Mouse (Mus musculus): ENCODE data around the gene Ciao1. TPM values are rescaled to one million over a fixed set of nuclear protein-coding genes. Genes with fewer than 3 reads are reported as not detected.

Ciao1 gene
- polyA plus RNA-seq, 1 experiment, result 53.9 TPM

- Histone ChIP-seq H3ac (ENCODE audit: control insufficient read depth, insufficient read length) (no peak overlapping the region), H3K79me2 (ENCODE audit: control insufficient read depth, insufficient read depth) (no peaks in the 10 kb centered on the region), H3K36me3 (ENCODE audit: control insufficient read depth, insufficient read depth) (peaks cover 71% of the 10 kb centered on the region), H3K27me3 (ENCODE audit: control insufficient read depth, insufficient read depth, insufficient read length) (no peaks in the 10 kb centered on the region), H3K4me2 (ENCODE audit: low read depth) (no peak overlapping the region), H3K4me3 (no peak overlapping the region)
- TF ChIP-seq POLR2AphosphoS2 (IDR thresholded peaks at IDR 0.05; ENCODE audit: insufficient read length, low read depth) (no peak), MYOD1 (IDR thresholded peaks at IDR 0.05; ENCODE audit: control insufficient read depth in 1 of 3, insufficient read length in 2 of 3, low read depth in 2 of 3) (no peak), TCF12 (IDR thresholded peaks at IDR 0.05; ENCODE audit: insufficient read depth, poor library complexity, severe bottlenecking) (no peak), MAX (IDR thresholded peaks at IDR 0.05; ENCODE audit: low read depth) (no peak), TCF3 (IDR thresholded peaks at IDR 0.05; ENCODE audit: insufficient read length, low read depth) (no peak), CEBPB (IDR thresholded peaks at IDR 0.05; ENCODE audit: insufficient read depth, poor library complexity, severe bottlenecking) (no peak), E2F4 (IDR thresholded peaks at IDR 0.05; ENCODE audit: insufficient read depth) (no peak), USF1 (IDR thresholded peaks at IDR 0.05; ENCODE audit: low read depth) (no peak)
Measured at GRCm38 (mm10) chr2:127225261-127225660, 22.4 kb downstream of the Ciao1 start.

GRCm38 (mm10) chr2:127217746-127218145 lies 29.9 kb downstream of the Ciao1 start:
- Histone ChIP-seq H3K36me3 (ENCODE audit: control insufficient read depth, insufficient read depth) (peaks cover 67% of the 10 kb centered on the region), H3K79me2 (ENCODE audit: control insufficient read depth, insufficient read depth) (no peaks in the 10 kb centered on the region), H3ac (ENCODE audit: control insufficient read depth, insufficient read length) (no peak overlapping the region), H3K27me3 (ENCODE audit: control insufficient read depth, insufficient read depth, insufficient read length) (no peaks in the 10 kb centered on the region), H3K4me2 (ENCODE audit: low read depth) (no peak overlapping the region), H3K4me3 (no peak overlapping the region)
- TF ChIP-seq E2F4 (IDR thresholded peaks at IDR 0.05; ENCODE audit: insufficient read depth), result no peak
- TF ChIP-seq CEBPB (IDR thresholded peaks at IDR 0.05; ENCODE audit: insufficient read depth, poor library complexity, severe bottlenecking), result no peak
- no peak for TF ChIP-seq MAX (IDR thresholded peaks at IDR 0.05; ENCODE audit: low read depth)

GRCm38 (mm10) chr2:127210701-127211100 lies 36.9 kb downstream of the Ciao1 start:
- H3K4me3 ChIP-seq, result no peak overlapping the region
- no peak overlapping the region for H3ac ChIP-seq (ENCODE audit: control insufficient read depth, insufficient read length)
- H3K4me2 ChIP-seq (ENCODE audit: low read depth), result no peak overlapping the region
- no peaks in the 10 kb centered on the region for H3K27me3 ChIP-seq (ENCODE audit: control insufficient read depth, insufficient read depth, insufficient read length)
- H3K79me2 ChIP-seq (ENCODE audit: control insufficient read depth, insufficient read depth), result peaks cover 12% of the 10 kb centered on the region
- H3K36me3 ChIP-seq (ENCODE audit: control insufficient read depth, insufficient read depth), result peaks cover 38% of the 10 kb centered on the region
- TF ChIP-seq E2F4 (IDR thresholded peaks at IDR 0.05; ENCODE audit: insufficient read depth) (no peak), SRF (IDR thresholded peaks at IDR 0.05; ENCODE audit: control insufficient read depth, insufficient read length, low read depth) (no peak), POLR2A (IDR thresholded peaks at IDR 0.05; ENCODE audit: insufficient read length, low read depth) (no peak), REST (IDR thresholded peaks at IDR 0.05; ENCODE audit: insufficient read depth, insufficient read length) (no peak), USF1 (IDR thresholded peaks at IDR 0.05; ENCODE audit: low read depth) (no peak), MAX (IDR thresholded peaks at IDR 0.05; ENCODE audit: low read depth) (no peak), TCF3 (IDR thresholded peaks at IDR 0.05; ENCODE audit: insufficient read length, low read depth) (no peak), MYOG (IDR thresholded peaks at IDR 0.05; ENCODE audit: control insufficient read depth in 1 of 3, insufficient read depth in 1 of 3, insufficient read length in 2 of 3, low read depth in 2 of 3) (no peak), TCF12 (IDR thresholded peaks at IDR 0.05; ENCODE audit: insufficient read depth, poor library complexity, severe bottlenecking) (no peak), CEBPB (IDR thresholded peaks at IDR 0.05; ENCODE audit: insufficient read depth, poor library complexity, severe bottlenecking) (no peak), POLR2AphosphoS2 (IDR thresholded peaks at IDR 0.05; ENCODE audit: insufficient read length, low read depth) (no peak), MYOD1 (IDR thresholded peaks at IDR 0.05; ENCODE audit: control insufficient read depth in 1 of 3, insufficient read length in 2 of 3, low read depth in 2 of 3) (no peak)

- peaks cover 12% of the 10 kb centered on the region for H3K79me2 ChIP-seq (ENCODE audit: control insufficient read depth, insufficient read depth)
- H3K36me3 ChIP-seq (ENCODE audit: control insufficient read depth, insufficient read depth), result peaks cover 25% of the 10 kb centered on the region
- H3K4me2 ChIP-seq (ENCODE audit: low read depth), result peak overlapping the region; percentile 100
- no peaks in the 10 kb centered on the region for H3K27me3 ChIP-seq (ENCODE audit: control insufficient read depth, insufficient read depth, insufficient read length)
- TF ChIP-seq REST (IDR thresholded peaks at IDR 0.05; ENCODE audit: insufficient read depth, insufficient read length) (no peak), CEBPB (IDR thresholded peaks at IDR 0.05; ENCODE audit: insufficient read depth, poor library complexity, severe bottlenecking) (no peak)
- H3K4me3 ChIP-seq, result peak overlapping the region; percentile 58
- peak overlapping the region; percentile 10 for H3ac ChIP-seq (ENCODE audit: control insufficient read depth, insufficient read length)
Measured at GRCm38 (mm10) chr2:127208452-127208769, 39.2 kb downstream of the Ciao1 start.

- peaks cover 12% of the 10 kb centered on the region for H3K79me2 ChIP-seq (ENCODE audit: control insufficient read depth, insufficient read depth)
- H3K4me2 ChIP-seq (ENCODE audit: low read depth), result peak within 1 kb of the TSS; percentile 100
- peak; percentile 54 for TF ChIP-seq POLR2AphosphoS2 (IDR thresholded peaks at IDR 0.05; ENCODE audit: insufficient read length, low read depth)
- TF ChIP-seq TCF3 (IDR thresholded peaks at IDR 0.05; ENCODE audit: insufficient read length, low read depth), result no peak
- peak; percentile 76 for TF ChIP-seq POLR2A (IDR thresholded peaks at IDR 0.05; ENCODE audit: insufficient read length, low read depth)
- peak within 1 kb of the TSS; percentile 58 for H3K4me3 ChIP-seq
- H3K27me3 ChIP-seq (ENCODE audit: control insufficient read depth, insufficient read depth, insufficient read length), result no peaks in the 10 kb centered on the region
- H3K36me3 ChIP-seq (ENCODE audit: control insufficient read depth, insufficient read depth), result peaks cover 25% of the 10 kb centered on the region
- peak within 1 kb of the TSS; percentile 10 for H3ac ChIP-seq (ENCODE audit: control insufficient read depth, insufficient read length)
Measured at GRCm38 (mm10) chr2:127207547-127208451, 39.8 kb downstream of the Ciao1 start, which contains the start of the genes 1810024B03Rik and Snrnp200. Gene 1810024B03Rik (minus strand): TSS chr2:127208280. Gene Snrnp200 (plus strand): TSS chr2:127208386.
